Mouse (Mus musculus): Measurements from ENCODE around the gene Tmem91.
"Not testable (repeated sequence)": the region's sequence is repeated elsewhere in the genome, so short reads cannot be mapped to it uniquely, and the experiment has no call there.

Tmem91 gene

GRCm38 (mm10) chr7:25674719-25675300, at the start of gene Tmem91:
Tmem91 (minus strand) TSS chr7:25675166.
- no peak for DNase-seq (ENCODE audit: low spot score in 2 of 2)

- not testable (repeated sequence) for DNase-seq (ENCODE audit: low spot score in 2 of 2)
Observed at GRCm38 (mm10) chr7:25721776-25722175, 46.8 kb upstream of the Tmem91 start.

GRCm38 (mm10) chr7:25720760-25721159, 45.8 kb upstream of the Tmem91 start:
- DNase-seq (ENCODE audit: low spot score in 2 of 2) = no peak

- peak; percentile 57 to 79 for DNase-seq (ENCODE audit: low spot score in 2 of 2)
Observed at GRCm38 (mm10) chr7:25719761-25720610, 45.0 kb upstream of the Tmem91 start.

GRCm38 (mm10) chr7:25718788-25719417, 43.9 kb upstream of the Tmem91 start, which contains the start of gene Ccdc97:
Ccdc97 (minus strand) TSS chr7:25719088.
- DNase-seq (ENCODE audit: low spot score in 2 of 2) = peak; percentile 87 to 90

GRCm38 (mm10) chr7:25717478-25717877, 42.5 kb upstream of the Tmem91 start:
- DNase-seq (ENCODE audit: low spot score in 2 of 2) = no peak

GRCm38 (mm10) chr7:25715731-25716271, 40.8 kb upstream of the Tmem91 start:
- DNase-seq (ENCODE audit: low spot score in 2 of 2) = no peak

GRCm38 (mm10) chr7:25714581-25714980, 39.6 kb upstream of the Tmem91 start:
- DNase-seq (ENCODE audit: low spot score in 2 of 2) = no peak

GRCm38 (mm10) chr7:25712801-25713200, 37.8 kb upstream of the Tmem91 start:
- no peak for DNase-seq (ENCODE audit: low spot score in 2 of 2)

- DNase-seq (ENCODE audit: low spot score in 2 of 2) = no peak
Observed at GRCm38 (mm10) chr7:25711731-25712197, 36.8 kb upstream of the Tmem91 start.

- DNase-seq (ENCODE audit: low spot score in 2 of 2) = no peak
Observed at GRCm38 (mm10) chr7:25711165-25711564, 36.2 kb upstream of the Tmem91 start.

GRCm38 (mm10) chr7:25710519-25711130, 35.7 kb upstream of the Tmem91 start:
- no peak for DNase-seq (ENCODE audit: low spot score in 2 of 2)

GRCm38 (mm10) chr7:25709961-25710360, 35.0 kb upstream of the Tmem91 start:
- DNase-seq (ENCODE audit: low spot score in 2 of 2) = no peak

GRCm38 (mm10) chr7:25707581-25708292, 32.8 kb upstream of the Tmem91 start:
- DNase-seq (ENCODE audit: low spot score in 2 of 2) = no peak

GRCm38 (mm10) chr7:25706578-25707170, 31.7 kb upstream of the Tmem91 start:
- DNase-seq (ENCODE audit: low spot score in 2 of 2) = no peak

- DNase-seq (ENCODE audit: low spot score in 2 of 2) = no peak
Observed at GRCm38 (mm10) chr7:25705801-25706251, 30.9 kb upstream of the Tmem91 start.

GRCm38 (mm10) chr7:25704716-25705364, 29.9 kb upstream of the Tmem91 start:
- DNase-seq (ENCODE audit: low spot score in 2 of 2) = no peak

GRCm38 (mm10) chr7:25703793-25704494, 29.0 kb upstream of the Tmem91 start:
- DNase-seq (ENCODE audit: low spot score in 2 of 2) = no peak

GRCm38 (mm10) chr7:25702350-25702749, 27.4 kb upstream of the Tmem91 start:
- DNase-seq (ENCODE audit: low spot score in 2 of 2) = no peak
